Mouse (Mus musculus): ENCODE measurements around the gene Rgs6.

DNA sequence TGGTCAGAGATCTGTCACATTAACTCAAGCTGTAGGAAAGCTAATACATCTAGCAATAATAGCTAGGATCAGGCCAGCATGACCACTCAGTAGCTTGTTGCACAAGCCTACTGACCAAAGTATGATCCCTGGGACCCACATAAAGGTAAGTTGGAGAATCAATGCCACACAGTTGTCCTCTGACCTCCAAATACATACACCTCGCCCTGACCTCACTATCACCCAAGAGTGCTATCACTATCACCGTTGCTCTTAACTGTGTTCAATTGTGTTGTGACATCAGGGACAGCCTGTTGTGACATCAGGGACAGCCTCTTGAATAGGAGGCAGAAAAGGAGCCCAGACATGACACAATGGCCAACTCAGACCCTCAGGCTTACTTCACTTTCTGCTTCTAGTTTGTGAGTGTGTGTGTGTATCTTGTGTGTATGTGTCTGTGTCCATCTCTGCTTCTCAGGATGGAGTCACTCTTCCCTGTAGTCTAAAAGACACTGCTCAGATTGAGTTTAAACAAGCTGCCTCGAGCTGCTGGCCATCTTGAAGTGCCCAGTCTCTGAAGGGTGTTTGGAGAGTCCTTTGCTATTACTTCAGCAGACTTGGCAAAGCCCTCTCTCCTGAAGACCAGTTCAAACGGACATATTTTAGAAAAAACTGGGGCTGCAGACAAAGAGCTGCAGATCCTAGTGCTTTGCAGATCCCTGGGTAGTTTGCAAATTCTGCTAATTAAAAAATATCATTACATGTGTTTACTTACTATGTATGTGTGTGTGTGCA lies 426.0 kb downstream of the Rgs6 start:
- TF ChIP-seq POLR2A (IDR thresholded peaks at IDR 0.05; ENCODE audit: extremely low read depth, insufficient read depth, low read length) = no peak
- no peak for TF ChIP-seq CTCF (IDR thresholded peaks at IDR 0.05; ENCODE audit: low read depth, low read length)
